Mouse (Mus musculus) stomach, postnatal 0 days (tissue): Measurements from ENCODE around the gene Rbm12.

ENCODE experiments used
- CTCF ChIP-seq: IDR thresholded peaks from 2 replicates; pipeline ENCODE4 v1.5.1; 2016; ENCODE audit warnings: antibody characterized with exemption, low read depth, mild to moderate bottlenecking, moderate library complexity
- EP300 ChIP-seq: optimal IDR thresholded peaks from 2 replicates; pipeline ENCODE3; 2016; ENCODE audit warnings: antibody characterized with exemption

DNA sequence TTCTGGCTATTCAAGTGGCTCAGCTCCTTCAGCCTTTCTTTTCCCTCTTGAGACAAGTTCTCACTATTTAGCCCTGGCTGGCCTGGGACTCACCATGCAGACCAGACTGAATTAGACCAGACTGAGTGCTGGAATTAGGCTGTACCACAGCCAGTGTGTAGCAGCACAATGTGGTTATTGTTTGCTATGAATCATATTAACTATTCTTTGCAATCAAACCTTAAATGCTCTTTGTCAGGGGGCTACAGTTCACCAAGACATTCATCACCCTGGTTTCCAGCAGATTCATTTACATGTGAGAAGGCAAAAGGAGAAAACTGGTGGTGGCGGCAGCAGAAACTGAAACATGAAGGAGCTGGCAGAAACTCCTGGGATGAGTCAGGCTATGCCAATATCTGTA lies 22.0 kb downstream of the Rbm12 start:
- TF ChIP-seq CTCF (no peak), EP300 (no peak)
